Mouse (Mus musculus) right cerebral cortex, postnatal 36 days (tissue): Measurements from ENCODE around the gene Selenbp1.

Source experiments
- DNase-seq, 2 experiments: peaks; one replicate each; pipeline ENCODE4 v3.0.0; 2022; ENCODE audit warnings: low spot score in 2 of 2, mixed read lengths in 1 of 2

Gene Selenbp1

DNA sequence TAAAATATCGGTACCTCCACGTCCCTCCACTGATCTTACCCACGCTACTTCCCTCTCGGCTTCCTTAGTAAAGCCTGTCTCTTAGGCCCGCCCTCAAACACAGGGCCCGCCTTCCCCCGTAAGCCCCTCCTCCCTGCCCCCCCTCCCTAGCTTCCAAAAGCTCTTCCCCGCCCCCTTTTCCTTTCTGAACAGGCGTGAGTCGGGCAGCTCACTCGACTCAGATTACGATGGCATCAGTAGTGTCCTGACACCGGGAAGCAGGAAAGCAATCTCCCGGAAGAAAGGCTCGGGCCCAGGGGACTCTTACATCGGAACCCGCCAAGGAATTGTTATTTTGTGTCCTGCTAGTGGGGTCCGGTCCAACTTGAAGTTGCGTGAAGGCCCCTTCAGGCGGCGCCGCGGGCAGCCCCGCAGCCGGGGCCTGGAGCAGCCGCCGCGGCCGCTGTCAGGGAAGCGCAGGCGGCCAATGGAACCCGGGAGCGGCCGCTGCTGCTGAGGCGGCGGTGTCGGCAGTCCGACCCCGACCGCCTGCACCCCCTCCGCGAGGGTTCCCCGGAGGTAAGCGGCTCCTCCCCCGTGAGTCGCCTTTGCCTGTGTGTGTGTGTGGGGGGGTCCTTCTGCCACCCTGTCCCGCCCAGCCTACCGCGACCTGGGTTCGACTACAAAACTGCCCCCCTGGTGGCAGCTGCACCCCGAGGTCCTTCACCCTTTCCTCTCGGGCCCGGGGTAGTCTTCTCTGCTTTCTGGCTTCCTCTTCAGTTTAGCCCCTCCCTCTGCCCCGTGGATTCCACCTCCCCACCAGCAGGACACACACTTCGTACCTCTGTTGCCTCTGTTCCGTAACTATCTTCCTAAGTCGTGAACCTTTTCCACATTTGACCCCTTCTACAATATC lies 41.9 kb downstream of the Selenbp1 start, which contains the start of gene Pi4kb:
Pi4kb (plus strand) TSS at position 204 of the 895 bp plus-strand sequence.
- peak; percentile 72 for DNase-seq

DNA sequence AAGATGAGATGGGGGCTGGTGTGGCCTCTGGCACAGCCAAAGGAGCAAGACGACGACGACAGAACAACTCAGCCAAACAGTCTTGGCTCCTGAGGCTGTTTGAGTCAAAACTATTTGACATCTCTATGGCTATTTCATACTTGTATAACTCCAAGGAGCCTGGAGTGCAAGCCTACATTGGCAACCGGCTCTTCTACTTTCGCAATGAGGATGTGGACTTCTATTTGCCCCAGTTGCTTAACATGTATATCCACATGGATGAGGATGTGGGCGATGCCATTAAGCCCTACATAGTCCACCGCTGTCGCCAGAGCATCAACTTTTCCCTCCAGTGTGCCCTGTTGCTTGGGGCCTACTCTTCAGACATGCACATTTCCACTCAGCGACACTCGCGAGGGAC lies 51.5 kb downstream of the Selenbp1 start:
- no peak for DNase-seq

DNA sequence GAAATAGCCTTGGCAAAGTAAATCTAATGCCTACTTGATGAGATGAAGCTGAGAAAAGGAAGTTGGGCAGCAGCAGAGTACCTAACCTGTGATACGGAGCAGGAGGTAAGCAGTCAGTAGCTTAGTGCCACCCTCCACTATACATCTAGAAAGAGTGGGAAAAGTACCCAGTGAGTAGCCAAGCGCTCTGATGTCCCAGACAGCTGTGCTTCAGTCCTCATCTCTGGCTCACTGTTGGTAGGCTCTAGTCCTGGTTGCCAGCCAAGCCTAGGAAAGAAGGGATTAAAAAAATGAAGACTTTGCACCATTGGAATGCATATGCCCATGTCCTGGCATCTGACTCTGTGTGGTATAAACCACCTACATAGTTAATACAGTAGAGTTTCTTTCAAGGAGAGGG lies 52.7 kb downstream of the Selenbp1 start:
- DNase-seq = no peak

DNA sequence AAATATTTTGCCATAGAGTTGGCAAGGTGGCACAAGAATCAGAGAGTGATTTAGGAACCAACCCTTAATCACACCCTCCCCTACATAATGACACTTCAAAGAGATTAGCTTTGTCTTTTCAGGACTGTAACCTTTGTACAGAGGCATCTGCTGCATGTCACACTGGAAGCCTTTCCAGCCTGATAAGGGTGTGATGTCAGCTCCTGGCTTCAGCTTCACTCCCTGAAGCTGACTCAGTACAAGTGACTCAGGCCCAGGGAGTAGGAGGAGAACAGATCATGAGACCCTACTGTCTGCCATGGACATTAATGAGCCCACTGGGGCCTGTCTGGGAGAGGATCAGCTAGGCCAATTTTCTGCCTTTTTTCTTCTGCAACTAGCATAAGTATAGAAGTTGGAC lies 54.7 kb downstream of the Selenbp1 start:
- no peak for DNase-seq

DNA sequence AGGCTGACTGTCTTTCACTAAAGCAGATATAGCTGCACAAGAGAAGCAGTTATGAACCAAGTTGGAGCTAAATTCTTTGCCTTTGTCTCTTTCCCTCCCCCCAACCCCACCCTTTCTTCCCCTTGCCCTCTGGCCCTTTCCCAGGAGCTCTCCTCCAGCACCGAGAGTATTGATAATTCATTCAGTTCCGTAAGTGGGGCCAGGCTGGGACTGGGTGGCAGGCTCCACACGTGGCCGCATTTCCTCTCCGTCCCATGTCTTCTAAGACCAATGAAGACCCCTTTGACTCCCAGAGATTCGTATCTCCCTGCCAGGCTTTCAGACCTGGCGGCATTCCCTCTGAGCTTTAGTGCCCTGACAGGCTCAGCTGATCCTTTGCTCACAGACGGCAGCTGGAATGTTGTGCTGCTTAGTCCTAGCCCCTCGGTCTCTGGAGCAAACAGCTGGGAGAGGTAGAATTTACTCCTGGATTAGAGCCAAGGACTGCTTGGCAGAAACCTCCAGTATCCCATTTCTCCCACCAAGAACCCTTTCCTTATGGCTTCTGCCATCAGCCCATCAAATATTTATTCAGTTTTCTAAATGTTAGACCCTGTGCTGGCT lies 56.4 kb downstream of the Selenbp1 start:
- DNase-seq = no peak
